Mouse (Mus musculus) kidney, adult 10 weeks (tissue): ENCODE results near the gene D10Wsu102e. TPM values are rescaled to one million over a fixed set of nuclear protein-coding genes. Genes with fewer than 3 reads are reported as not detected.

ENCODE experiments used
- polyA plus RNA-seq: library from polyadenylated mRNA; stranded (reverse); fragments of 350-450 nt; fragmentation: Illumina TruSeq; extraction: RNeasy Lipid Tissue Mini Kit (QIAGEN cat#74804); gene quantifications from one replicate; pipeline ENCODE4 v1.2.3, GENCODE M21; 2014; ENCODE audit warnings: low read depth, low replicate concordance

Gene D10Wsu102e
- 0.97 TPM for polyA plus RNA-seq

DNA sequence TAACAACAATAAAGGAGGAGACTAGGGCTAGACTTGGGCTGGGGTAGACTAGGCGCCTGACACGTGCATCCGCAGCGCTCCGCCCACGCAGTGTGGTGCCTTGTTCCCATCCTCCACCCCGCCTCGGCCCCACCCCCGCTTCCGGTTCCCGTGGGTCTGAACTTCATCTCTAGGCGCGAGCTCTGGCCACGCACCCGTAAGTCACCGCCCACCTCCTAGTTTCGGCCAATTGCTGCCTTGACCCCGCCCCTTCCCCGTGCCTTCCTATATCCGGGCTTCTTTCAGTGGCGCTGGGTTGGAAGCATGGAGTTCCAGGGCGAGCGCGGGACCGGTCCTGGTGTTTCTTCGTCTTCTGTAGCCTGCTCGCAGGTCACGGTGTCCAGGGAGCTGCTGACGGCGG, at the start of gene D10Wsu102e:
Gene D10Wsu102e, plus strand, starts transcription at position 266 of the 400 bp plus-strand sequence.

DNA sequence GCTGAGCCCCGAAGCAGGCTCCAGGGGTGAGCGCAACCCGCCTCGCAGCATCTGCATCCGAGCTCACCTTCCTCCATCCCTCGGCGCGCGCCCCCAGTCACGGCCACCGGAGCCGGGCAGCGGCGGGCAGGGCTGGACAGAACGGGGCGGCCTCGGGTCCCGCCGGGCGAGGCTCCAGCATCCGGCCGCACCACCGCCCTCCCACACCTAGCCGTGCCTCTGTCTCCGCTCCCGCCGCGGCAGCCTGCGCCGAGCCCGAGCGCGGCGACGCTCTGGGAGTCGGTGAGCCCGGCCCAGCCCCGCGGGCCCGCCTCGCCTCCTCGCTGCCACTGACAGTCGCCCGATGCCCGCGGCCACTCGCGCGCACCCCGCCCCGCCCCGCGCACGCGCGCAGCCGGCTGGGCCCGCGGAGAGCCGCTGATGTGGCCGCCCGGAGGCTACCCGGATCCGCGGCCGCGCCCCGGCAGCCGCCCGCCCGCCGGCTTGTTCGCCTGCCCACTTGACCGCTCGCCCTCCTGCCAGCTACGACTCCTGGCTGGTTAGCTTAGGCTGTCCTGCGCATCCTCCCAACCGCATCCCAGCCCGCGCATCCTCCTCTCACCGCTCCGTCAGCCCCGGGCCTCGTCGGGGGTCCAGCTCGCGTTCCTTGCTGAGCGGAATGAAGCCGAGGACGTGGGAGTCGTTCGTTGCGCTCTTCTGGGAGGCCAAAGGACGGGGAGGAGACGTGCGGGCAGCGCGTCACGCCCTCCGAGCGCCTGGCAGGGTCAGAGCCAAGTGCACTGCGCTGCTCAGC, 22.7 kb upstream of the D10Wsu102e start, which contains the start of gene Slc41a2:
Gene Slc41a2, minus strand, starts transcription at position 724 of the 793 bp plus-strand sequence.

DNA sequence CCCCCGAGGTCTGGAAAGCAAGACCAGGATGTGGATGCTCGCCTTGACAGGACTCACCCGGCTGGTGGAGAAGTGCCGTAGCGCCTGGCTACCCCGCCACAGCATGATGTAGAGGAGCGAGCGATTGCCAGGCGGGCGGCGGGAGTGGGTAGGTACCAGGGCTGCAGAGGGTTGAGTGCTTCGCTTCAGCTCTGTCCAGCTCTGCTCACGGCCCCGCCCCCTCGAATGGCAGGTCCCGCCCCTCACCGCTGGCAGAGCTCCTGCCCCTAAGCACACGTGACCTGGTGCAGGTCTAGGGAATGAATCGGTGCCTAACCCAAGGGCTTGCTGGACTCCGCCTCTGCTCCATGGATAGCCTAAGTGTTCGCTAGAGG, 173.9 kb downstream of the D10Wsu102e start, which contains the start of gene Aldh1l2:
Gene Aldh1l2, minus strand, starts transcription at position 231 of the 374 bp plus-strand sequence.

Other genes with a start within 250 kb of the D10Wsu102e start
- gene Slc41a2, start 22.3 kb upstream of the D10Wsu102e start, polyA plus RNA-seq = 15.4 TPM
- gene Aldh1l2, start 173.9 kb downstream of the D10Wsu102e start, polyA plus RNA-seq = 2.6 TPM
- 63.0 TPM for gene Washc4, start 183.5 kb downstream of the D10Wsu102e start, polyA plus RNA-seq